Mouse (Mus musculus): Measurements from ENCODE around the gene Gm28048.

The Gm28048 gene

DNA sequence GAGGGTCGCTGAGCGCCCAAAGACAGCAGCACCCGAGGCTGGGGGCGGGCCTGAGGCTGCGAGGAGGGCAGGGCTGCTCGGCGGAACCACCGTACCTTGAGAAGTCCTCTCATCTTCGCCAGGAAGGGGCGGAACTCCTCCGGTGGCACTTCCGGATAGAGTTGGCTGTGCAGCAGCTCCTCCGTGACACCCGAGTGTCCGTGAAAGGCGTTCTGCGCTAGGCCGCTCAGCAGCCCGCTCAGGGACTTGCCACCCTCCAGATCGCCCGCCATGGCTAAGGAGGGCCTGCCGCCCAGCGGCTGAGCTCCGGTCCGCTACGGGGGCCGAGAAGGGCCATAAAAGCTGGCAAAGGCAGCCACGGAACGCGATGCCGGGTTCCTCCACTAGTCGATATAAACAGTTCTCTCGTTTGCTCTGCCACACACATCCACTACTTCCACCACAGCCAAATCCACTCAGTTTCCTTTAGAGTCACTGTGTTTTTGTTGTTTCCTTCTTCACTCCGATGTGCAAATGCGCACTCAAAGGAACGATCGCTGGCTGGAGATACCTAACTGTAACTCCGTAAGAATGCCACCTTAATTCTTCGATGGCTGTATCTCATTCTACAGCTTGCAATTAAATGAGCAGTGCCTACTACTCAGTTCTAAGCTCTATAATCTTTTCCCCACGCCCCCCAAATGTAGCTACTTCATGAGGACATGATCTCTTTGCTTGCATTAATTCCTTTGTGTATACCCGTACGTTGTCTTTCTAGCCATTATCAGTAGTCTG lies at the start of gene Gm28048, which contains the start of gene Commd1:
TSS of gene Gm28048 (minus strand) at position 107 of the 774 bp plus-strand sequence.
TSS of gene Commd1 (minus strand) at position 399 of the 774 bp plus-strand sequence.
- DNase-seq (ENCODE audit: low read depth) = peak; percentile 87

DNA sequence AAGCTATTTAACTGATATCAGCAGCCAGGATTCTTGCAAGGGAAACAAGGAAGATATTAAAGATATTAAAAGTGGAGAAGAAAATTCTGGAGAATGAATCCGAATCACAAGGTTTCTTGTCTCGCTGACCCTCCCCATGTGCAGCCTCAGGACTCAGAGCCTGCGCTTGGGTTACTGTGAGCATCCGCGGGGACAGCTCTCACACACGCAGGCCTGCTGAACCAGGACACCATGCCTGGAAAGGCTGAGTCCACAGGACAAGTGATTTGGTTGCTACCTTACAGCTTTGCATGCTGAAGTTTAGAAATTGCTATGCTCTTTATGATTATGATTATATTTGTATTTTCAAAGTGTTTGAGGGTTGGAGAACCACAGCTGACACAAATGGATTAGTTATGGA lies 47.5 kb upstream of the Gm28048 start:
- DNase-seq (ENCODE audit: low read depth) = no peak

DNA sequence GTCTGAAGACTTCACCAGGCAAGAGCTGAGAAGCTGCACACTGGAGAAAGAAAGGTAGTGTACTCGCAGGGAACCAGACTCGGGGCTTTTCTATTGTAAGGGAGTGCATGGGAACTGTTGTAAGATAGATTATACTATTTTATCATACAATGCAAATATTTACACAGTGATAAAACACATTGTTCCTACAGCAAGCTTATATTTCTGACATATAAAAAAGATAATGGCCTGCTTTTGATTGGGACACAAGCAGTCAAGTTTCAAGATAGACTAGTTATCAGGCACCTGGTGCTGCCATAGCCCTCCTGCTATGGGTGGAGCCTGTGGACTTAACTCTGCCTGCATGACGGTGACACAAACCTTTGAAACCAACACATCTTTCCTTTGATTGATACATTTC lies 47.1 kb upstream of the Gm28048 start:
- no peak for DNase-seq (ENCODE audit: low read depth)

DNA sequence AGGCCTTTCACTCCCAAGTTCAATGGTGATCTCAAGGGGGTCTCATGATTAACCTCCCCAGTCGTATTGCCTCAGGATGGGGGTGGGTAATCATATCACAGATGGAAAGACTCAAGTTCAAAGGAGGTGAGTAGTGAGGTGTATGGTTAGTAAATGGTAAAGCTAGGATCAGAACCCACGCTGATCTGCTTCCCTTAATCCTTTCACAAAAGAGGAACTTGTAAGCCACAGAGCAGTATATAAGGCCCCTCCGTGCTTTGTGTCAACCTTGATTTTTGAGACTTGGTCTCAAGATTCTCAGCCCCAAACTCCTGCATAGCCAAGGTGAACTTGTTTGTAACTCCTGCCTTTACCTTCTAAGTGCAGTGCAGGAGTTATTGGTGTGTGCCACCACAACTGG lies 42.3 kb upstream of the Gm28048 start:
- DNase-seq (ENCODE audit: low read depth) = no peak

DNA sequence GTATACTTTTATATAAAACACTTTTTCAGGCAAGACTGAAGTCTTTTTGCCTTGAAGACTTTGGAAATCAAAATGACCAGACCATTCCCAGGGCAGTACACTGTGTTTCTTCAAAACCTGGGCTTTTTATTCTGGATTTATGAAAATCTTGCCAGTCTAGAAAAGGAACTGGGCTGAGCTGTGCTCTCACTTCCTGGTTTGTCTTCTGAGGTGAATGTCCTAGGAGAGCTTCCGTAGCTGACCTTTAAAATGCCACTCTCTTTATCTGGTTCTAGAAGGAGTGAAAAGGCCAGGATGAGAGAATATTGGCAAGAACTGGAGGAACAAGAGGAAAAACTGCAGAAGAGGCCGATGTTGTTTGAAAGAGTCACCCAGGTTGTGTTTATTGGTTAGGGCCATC lies 41.3 kb upstream of the Gm28048 start:
- no peak for DNase-seq (ENCODE audit: low read depth)

DNA sequence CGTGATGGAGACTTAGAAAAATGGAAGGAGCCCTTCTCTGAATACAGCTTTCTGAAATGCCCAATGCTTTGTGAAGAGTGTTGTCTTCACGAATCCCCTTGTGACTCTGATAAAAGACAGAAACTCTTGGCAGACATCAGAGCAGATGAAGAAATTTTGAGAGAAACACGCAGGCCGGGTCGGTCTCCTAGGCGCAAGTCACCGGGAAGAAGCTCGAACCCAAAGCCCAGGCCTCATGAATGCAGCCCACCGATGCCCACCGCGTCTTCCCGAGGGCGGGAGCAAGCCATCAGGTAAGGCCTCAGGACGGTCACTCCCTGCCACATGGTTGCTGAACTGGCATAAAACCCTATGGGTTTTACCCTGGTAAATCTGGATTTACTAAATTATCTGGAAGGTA lies 39.0 kb upstream of the Gm28048 start:
- no peak for DNase-seq (ENCODE audit: low read depth)

DNA sequence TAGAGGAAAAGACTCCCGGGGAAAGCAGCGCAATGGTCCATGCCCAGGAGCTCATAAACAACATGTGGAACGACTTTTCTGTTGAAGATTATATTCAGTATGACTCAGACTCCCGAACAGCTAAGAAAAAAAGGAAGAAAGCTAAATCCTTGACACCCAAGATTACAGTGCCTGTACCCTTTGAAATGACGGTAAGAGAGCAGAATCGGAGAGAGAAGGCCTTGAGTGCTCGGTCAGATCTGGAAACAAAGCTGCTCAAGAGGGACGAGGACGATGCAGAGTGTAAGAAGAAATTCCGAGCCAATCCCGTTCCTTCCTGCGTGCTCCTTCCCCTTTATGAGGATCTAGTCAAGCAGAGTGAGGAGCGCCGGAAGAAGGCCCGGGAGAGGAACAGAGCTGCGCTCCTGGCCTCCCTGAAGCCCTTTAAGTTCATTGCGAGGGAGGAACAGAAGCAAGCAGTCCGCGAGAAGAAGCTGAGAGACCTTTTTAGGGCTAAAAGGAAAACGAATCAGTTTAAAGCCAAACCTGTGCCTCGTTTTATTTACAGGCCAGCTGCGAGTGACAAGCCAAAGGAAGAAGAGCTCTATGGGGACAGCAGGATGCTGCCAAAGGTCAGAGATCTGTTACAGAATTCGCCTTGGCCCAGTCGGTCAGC lies 38.4 kb upstream of the Gm28048 start:
- no peak for DNase-seq (ENCODE audit: low read depth)

- no peak for DNase-seq (ENCODE audit: low read depth)
Measured at GRCm38 (mm10) chr11:23017943-23018342, 36.1 kb upstream of the Gm28048 start.

- no peak for DNase-seq (ENCODE audit: low read depth)
Measured at GRCm38 (mm10) chr11:23014996-23015395, 33.1 kb upstream of the Gm28048 start.

- DNase-seq (ENCODE audit: low read depth) = no peak
Measured at GRCm38 (mm10) chr11:23013580-23014294, 31.8 kb upstream of the Gm28048 start.

DNA sequence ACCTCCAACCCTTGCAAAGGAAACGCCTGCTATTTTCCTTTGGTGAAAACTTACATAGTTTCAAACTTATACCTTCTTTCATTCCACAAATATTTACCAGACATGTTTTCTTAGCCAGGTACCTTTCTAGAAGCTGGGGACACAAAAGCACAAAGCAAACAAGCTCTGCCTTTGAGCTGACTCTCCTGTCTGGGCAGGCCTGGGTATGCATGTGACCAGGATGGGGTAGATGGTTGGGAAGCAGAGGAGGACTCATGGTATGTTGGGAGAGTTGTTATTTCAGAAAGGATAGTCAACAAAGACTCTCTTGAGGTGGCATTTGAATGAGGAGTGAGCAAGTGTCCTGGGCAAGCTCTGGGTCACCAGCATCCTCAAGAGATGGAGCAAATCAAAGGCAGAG lies 31.2 kb upstream of the Gm28048 start:
- no peak for DNase-seq (ENCODE audit: low read depth)

DNA sequence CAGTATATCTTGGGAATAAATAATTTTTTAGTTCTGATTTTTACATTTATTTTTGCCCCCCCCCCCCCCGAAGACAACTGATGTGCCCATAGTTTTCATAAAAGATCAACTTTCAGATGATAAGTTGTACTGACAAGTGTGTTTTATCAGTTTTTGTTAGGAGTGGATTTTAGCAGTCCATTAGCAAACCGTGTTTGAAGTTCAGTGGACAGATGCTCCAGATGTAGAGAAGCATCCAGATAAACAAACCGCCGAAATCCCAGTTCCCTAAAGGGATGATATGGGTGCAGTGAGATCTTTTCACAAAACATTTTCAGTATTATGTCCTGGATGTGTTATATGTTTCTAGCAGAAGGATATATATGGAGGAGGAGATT lies 26.9 kb upstream of the Gm28048 start:
- DNase-seq (ENCODE audit: low read depth) = no peak

GRCm38 (mm10) chr11:23008181-23008823 lies 26.4 kb upstream of the Gm28048 start:
- DNase-seq (ENCODE audit: low read depth) = peak; percentile 49

DNA sequence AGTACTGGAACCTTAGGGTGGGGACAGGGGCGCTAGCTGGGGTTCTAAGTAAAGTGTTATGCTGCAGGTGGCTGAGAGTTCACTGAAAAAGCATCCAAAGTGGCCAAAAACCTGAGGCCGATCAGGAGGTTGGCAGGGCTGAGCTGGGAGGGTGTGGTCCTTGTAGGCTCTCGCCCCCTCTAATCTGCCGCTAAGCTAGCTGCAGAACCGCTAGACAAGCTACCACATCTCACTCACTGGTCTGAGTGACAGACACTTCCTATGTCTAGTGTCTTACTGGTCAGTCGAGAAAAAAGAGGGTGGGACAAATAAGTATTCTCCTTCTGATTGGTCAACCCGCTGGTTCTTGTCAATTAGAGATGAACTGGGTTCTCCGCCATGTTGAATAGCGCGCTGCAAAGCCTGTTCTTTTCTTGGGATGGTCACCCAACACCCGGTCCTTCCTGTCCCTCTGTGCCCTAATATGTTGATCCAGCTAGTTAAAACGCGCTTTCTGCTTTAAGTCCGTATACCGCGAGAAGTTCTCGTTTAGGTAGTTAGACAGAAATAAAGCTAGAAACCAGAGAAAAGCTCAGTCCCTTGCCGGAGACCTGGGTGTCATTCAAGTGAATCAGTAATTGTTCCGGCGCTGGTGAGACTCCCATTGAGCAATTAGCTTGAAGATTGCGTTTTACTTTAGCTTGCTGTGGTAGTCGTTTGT lies 25.7 kb upstream of the Gm28048 start, which contains the start of gene Fam161a:
TSS of gene Fam161a (plus strand) at position 51 of the 700 bp plus-strand sequence.
- peak; percentile 87 for DNase-seq (ENCODE audit: low read depth)

DNA sequence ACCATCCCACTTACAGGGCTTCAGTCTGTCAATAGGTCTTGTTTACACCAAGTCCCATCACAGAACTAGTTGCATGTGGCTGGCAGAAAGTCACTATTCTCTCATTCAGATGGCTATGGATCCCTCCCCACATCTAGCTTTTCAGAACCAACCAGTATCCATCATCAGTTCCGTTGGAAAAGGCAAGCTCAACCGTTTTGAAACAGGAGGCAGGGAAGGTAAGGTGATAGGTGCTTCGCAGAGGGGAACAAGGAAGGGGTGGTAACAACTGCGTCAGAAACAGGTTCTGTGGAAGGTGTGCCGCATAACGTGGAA lies 25.2 kb upstream of the Gm28048 start:
- DNase-seq (ENCODE audit: low read depth) = no peak

DNA sequence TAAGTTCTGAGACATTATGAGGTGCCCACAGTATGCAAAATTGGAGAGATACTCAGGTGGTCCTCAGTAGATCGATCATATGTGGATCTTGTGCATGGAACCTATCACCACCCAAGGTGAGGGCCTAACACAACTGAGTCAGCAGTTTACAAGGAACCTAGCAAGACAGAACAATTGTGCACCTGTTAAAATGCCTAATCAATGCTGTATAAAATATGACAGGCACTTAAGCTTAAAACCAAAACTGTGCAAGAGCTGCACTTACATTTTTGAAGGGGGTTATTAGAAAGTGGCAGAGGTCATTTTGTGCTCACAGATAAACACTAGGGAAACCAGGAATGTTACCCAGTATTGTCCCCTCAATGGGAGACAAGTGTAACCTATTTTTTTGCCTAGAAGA lies 23.4 kb upstream of the Gm28048 start:
- no peak for DNase-seq (ENCODE audit: low read depth)

DNA sequence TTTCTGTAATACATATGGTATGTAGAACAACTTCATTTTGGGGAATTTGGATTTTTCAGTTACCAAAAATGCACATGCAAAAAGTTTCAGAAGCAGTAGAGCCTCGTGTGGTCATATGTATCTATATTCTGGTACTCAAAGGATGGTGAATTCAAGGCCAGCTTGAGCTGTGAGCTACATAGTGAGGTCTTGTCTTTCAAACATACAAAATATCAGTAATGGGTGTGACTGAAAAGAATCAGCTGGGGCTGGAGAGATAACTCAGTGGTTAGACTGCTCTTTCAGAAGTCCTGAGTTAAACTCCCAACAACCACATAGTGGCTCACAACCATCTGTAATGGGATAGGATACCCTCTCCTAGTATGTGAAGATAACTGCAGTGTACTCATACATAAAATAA lies 16.4 kb upstream of the Gm28048 start:
- DNase-seq (ENCODE audit: low read depth) = no peak

GRCm38 (mm10) chr11:22995461-22995860 lies 13.6 kb upstream of the Gm28048 start:
- DNase-seq (ENCODE audit: low read depth) = no peak

GRCm38 (mm10) chr11:22994271-22994670 lies 12.4 kb upstream of the Gm28048 start:
- no peak for DNase-seq (ENCODE audit: low read depth)

DNA sequence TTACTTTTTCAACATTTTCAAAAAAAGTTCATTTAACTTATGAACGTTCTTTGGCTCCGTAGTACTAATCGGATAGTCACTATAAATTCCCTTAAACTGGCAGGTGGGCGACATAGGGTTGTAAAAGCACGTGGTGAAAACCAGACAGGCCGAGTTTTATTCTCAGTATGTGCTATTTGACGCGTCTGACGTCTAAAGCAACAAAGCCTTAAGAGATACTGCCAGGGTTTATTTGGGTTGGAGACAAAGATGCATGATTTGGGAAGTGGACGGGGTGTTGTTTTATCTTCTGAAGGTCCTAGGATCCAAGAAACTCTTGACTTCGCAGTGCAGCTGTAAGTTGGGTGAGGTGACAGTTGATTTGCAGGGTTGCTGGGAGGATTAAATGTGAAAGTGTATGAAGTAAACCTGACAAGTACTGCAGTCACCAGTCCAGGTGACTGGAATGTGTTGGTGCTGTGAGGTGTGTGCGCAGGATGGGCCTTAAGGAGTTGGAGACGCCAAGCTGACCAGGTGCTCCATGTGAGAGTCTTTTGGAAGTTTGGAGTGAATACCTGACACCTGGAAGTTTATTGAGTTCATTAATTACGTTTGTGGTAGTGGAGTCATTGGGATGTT lies 9.4 kb upstream of the Gm28048 start:
- DNase-seq (ENCODE audit: low read depth) = no peak

DNA sequence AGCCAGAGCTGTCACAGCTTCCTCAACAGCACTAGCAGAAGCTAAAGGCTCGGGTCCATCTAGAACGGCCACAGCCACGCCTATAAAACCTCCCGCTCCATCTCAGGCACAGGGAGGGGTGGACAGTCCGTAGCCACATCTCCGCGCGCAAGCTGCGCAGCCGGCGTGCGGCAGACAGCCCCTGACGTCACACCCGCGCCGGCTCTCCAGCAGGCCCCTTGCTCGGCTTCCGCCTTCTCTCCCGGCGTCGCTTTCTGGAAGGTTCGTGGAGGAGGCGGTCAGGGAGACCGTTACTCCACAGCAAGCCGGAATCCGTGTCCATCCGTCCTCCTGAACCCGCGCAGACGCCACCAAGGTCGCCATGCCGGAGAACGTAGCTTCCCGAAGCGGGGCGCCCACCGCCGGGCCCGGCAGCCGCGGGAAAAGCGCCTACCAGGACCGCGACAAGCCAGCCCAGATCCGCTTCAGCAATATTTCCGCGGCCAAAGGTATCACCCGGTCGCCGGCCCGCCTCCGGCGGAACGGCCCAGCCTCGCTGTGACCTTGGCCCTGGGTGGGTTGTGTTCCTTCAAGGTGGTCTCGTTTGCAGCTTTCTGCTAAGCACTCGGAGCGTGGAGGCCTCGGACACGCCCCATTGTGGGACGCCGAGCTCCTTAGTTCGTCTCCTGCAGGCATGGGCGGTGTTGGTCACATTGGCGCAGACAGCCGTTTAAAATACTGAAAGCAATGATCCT lies 8.7 kb upstream of the Gm28048 start, which contains the start of gene Cct4:
TSS of gene Cct4 (plus strand) at position 127 of the 734 bp plus-strand sequence.
- DNase-seq (ENCODE audit: low read depth) = peak; percentile 73

Data from fibroblast of lung, adult 2 months (primary cell).